Mouse (Mus musculus) ES-E14 (cell line): ENCODE measurements at regions not wholly inside any gene's neighbourhood (a gene's known extent, or its start where the extent isn't known, plus 50 kb on each side); places are given as distances from the start of the nearest gene placed in this dataset.

Experiments used
- CHD2 ChIP-seq: IDR thresholded peaks from 2 replicates; pipeline ENCODE4 v1.6.1; 2014; ENCODE audit warnings: mild to moderate bottlenecking, low read depth, low read length, inconsistent platforms
- HCFC1 ChIP-seq: IDR thresholded peaks from 2 replicates; pipeline ENCODE4 v1.6.1; 2012; ENCODE audit warnings: low read length, inconsistent platforms, borderline replicate concordance; ENCODE audit not compliant: insufficient read depth
- MAFK ChIP-seq: IDR thresholded peaks from 2 replicates; pipeline ENCODE4 v1.6.1; 2014; ENCODE audit warnings: mild to moderate bottlenecking, low read depth, low read length, inconsistent platforms; ENCODE audit not compliant: insufficient read depth
- ZNF384 ChIP-seq: IDR thresholded peaks from 2 replicates; pipeline ENCODE4 v1.6.1; 2012; ENCODE audit warnings: low read depth, low read length, inconsistent platforms

DNA sequence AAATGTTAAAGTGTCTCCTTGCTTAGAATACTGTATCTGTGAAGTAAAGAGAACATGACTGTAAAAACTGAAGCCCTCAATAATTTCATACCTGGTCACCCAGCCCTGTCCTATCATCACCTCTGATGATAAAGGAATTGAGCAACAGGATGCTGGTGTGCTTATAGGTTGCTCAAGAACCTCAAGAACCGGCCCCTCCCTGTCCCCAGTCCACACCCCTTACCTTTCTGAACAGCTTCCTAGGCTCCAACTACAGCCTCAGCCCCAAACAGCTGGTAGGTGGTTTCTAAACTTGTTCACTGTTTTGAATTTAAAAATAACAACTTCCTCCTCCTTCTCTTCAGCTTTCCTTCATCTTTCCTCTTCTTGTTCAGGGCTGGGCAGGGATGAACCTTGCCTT lies 142.1 kb upstream of the Zranb2 start:
- TF ChIP-seq HCFC1 (no peak), ZNF384 (no peak), CHD2 (no peak), MAFK (no peak)
